Mouse (Mus musculus) myocyte (in vitro differentiated cells): ENCODE results near the gene Ctsd.

Experiments used
- MAX ChIP-seq: IDR thresholded peaks from one replicate; pipeline ENCODE4 v1.6.1; 2011; ENCODE audit warnings: low read depth, mild to moderate bottlenecking, control low read depth
- MYOD1 ChIP-seq, 3 experiments: IDR thresholded peaks; one replicate each; pipeline ENCODE4 v1.6.1; 2011; ENCODE audit warnings: control low read depth in 2 of 3, low read depth in 2 of 3, mild to moderate bottlenecking in 2 of 3, moderate library complexity in 1 of 3; ENCODE audit not compliant: insufficient read length in 2 of 3, control insufficient read depth in 1 of 3
- POLR2A ChIP-seq: IDR thresholded peaks from one replicate; pipeline ENCODE4 v1.6.1; 2011; ENCODE audit warnings: low read depth, mild to moderate bottlenecking, control low read depth, moderate library complexity; ENCODE audit not compliant: insufficient read length
- TCF12 ChIP-seq: IDR thresholded peaks from one replicate; pipeline ENCODE4 v1.6.1; 2011; ENCODE audit warnings: mild to moderate bottlenecking, control low read depth; ENCODE audit not compliant: poor library complexity, insufficient read depth, severe bottlenecking

DNA sequence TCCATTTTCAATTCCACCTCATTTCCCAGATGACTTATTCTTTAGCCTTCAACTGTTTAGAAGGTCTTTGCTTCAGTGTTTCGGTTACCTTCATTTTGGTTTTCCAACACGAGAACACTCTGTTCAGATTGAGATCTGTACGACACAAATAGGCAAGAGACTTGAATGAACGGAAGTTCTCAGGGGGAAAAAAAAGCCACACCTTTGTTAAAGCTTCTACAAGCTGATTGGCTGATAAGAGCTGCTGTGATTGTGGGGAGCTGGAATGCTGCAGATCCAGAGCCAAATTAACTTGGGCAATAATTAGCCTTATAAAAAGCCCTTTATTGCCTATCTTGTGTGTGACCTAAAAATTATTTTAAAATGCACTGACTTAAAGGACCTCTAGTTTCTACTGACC, 27.5 kb upstream of the Ctsd start:
- TF ChIP-seq POLR2A: no peak
- no peak for TF ChIP-seq MAX
- no peak for TF ChIP-seq MYOD1 (IDR thresholded peaks at IDR 0.05; ENCODE audit: control insufficient read depth in 1 of 3, insufficient read length in 2 of 3, low read depth in 2 of 3)
- no peak for TF ChIP-seq TCF12
